Mouse (Mus musculus) E14TG2a.4 (cell line): ENCODE data around the gene Ppa1.

Experiments used
- CTCF ChIP-seq: conservative IDR thresholded peaks from 2 replicates; pipeline ENCODE4 v1.5.1; 2014; ENCODE audit warnings: low read length
- NANOG ChIP-seq: IDR thresholded peaks from 2 replicates; pipeline ENCODE4 v1.6.1; 2014; ENCODE audit warnings: borderline replicate concordance, low read length, mixed read lengths

- TF ChIP-seq CTCF (no peak), NANOG (no peak)
Observed at GRCm38 (mm10) chr10:61696560-61696823, 48.1 kb downstream of the Ppa1 start.
